Mouse (Mus musculus) liver, embryonic 11.5 days (tissue): ENCODE results near the gene Hpca. TPM values are rescaled to one million over a fixed set of nuclear protein-coding genes. Genes with fewer than 3 reads are reported as not detected.

Source experiments
- ATAC-seq: fragments of 200-750 bp; cut with Nextera tagmentation; replicated peaks from 2 replicates; pipeline ENCODE4 v1.8.0; 2017; ENCODE audit warnings: moderate number of reproducible peaks, mild to moderate bottlenecking, moderate TSS enrichment, moderate library complexity; ENCODE audit not compliant: low FRiP score
- DNase-seq: peaks from one replicate; pipeline ENCODE4 v3.0.0-alpha.2; 2017; ENCODE audit warnings: low spot score
- H3K27ac ChIP-seq: fragments of 300-500 bp; sonication (generic); 2 replicates; pipeline ENCODE4 v1.5.1; 2014; ENCODE audit warnings: mild to moderate bottlenecking, low read depth, low read length, control low read depth
- H3K27me3 ChIP-seq: fragments of 300-500 bp; sonication (generic); replicated peaks from 2 replicates; pipeline ENCODE4 v1.6.1; 2014; ENCODE audit warnings: low read length, mixed read lengths; ENCODE audit not compliant: control insufficient read depth, insufficient read depth
- H3K36me3 ChIP-seq: fragments of 300-500 bp; sonication (generic); 2 replicates; pipeline ENCODE4 v1.6.1; 2014; ENCODE audit warnings: mild to moderate bottlenecking, low read length, moderate library complexity, mixed read lengths; ENCODE audit not compliant: control insufficient read depth, insufficient read depth
- H3K4me1 ChIP-seq: fragments of 300-500 bp; sonication (generic); replicated peaks from 2 replicates; pipeline ENCODE4 v1.6.1; 2014; ENCODE audit warnings: low read length, mixed read lengths; ENCODE audit not compliant: control insufficient read depth, insufficient read depth
- H3K4me2 ChIP-seq: fragments of 300-500 bp; sonication (generic); 2 replicates; pipeline ENCODE4 v1.6.1; 2014; ENCODE audit warnings: mild to moderate bottlenecking, control low read depth, moderate library complexity
- H3K4me3 ChIP-seq: fragments of 300-500 bp; sonication (generic); 2 replicates; pipeline ENCODE4 v1.5.1; 2014; ENCODE audit warnings: low read depth, low read length, control low read depth
- H3K9ac ChIP-seq: fragments of 300-500 bp; sonication (generic); 2 replicates; pipeline ENCODE4 v1.6.1; 2014; ENCODE audit warnings: low read depth, low read length, control low read depth
- H3K9me3 ChIP-seq: fragments of 300-500 bp; sonication (generic); 2 replicates; pipeline ENCODE4 v1.6.1; 2016; ENCODE audit warnings: low read length, inconsistent platforms, mixed read lengths; ENCODE audit not compliant: control insufficient read depth
- WGBS: fragments of 180-500 bp; shearing (Covaris S2); extraction: QIAGEN DNeasy Blood & Tissue Kit; methylation state at CpG from one replicate; pipeline ENCODE4 v1.1.7; 2014; 5-methylcytosine and 5-hydroxymethylcytosine counted together
- polyA plus RNA-seq: library from polyadenylated mRNA; unstranded; fragments of >200 nt; fragmentation: Nextera tagmentation; extraction: Ambion mirVana; gene quantifications from 2 replicates; pipeline ENCODE4 v1.2.1, GENCODE M21; 2014

Hpca gene
- polyA plus RNA-seq, 1 experiment from 2014 or later, result 4.4 TPM

DNA sequence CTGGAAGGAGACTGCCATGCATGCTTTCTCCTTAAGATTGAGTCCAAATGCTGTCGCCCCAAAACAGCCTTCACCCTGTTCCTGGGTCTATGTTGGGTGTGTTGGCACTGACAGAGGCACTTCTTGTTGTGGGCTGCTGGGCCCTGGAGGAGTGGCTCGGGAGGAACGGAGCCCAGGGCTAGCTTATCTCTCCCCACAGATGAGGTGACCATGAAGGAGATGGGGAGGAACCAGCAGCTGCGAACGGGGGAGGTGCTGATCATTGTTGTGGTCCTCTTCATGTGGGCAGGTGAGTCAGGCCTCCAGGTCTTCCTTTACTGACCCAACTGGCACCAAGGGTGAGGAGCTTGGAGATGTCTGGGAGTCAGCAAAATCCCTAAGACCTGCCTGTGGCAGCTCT, 17.8 kb upstream of the Hpca start:
- H3K9ac ChIP-seq, result 0 out of 2 replicates have a peak overlapping the region, but pooled peaks have one; percentile 3
- ATAC-seq (peak; percentile 86), DNase-seq (no peak)
- peak overlapping the region; percentile 53; the same call in 1 of the 2 replicates for H3K27ac ChIP-seq
- H3K4me2 ChIP-seq, result peak overlapping the region; percentile 41
- 38% methylated on average over 5 of the region's 5 CpGs for WGBS
- no peaks in the 10 kb centered on the region for H3K9me3 ChIP-seq
- H3K4me3 ChIP-seq, result no peak overlapping the region
- no peaks in the 10 kb centered on the region for H3K36me3 ChIP-seq
- H3K27me3 ChIP-seq, result peaks cover 39% of the 10 kb centered on the region
- H3K4me1 ChIP-seq, result peaks cover 47% of the 10 kb centered on the region

DNA sequence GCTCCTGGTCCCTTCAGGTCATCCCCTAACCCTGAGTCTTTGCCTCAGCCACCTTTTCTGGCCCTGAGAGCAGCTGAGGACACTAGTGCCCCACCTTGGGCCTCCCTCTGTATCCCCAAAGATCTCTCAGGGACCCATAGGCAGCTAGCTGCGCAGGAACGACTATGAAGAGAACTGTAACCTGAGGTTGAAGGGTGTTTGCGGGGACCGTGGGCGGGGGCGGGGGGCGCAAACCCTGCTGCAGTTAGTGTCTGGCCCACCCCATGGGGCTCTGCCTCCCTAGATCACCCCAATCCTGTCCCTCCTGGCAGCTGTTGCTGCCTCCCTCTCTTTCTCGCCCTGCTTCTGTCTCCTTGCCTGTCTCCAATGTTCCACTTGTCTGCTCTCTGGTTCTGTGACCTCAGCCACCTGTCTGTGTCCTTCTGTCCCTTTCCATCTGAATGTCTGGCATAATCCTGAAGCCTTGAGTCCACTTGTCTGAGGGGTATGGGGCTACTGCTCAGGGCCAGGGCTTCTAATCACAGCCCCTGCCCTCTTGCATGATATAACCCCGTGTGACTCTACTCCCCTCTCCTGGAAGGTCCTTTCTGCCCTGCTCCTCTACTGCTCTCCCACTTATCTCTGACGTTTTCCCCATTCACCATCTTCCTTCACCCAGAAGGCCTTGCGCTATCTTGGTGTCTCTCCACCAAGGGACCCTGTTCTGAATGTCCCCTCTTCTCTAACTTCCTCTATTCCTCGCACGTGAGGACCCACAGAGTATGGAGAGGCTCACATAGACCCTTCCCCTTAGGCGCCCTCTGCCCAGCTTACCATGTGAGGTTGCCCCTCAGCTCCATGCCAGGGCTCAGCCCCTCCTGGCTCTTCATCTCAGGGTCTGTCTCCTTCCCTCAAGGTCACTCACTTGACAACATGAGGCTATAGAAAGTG, 15.8 kb upstream of the Hpca start:
- peak overlapping the region; percentile 59 for H3K4me3 ChIP-seq
- H3K4me1 ChIP-seq, result peaks cover 47% of the 10 kb centered on the region
- H3K27ac ChIP-seq, result no peak overlapping the region
- no peak overlapping the region; the same call in 1 of the 2 replicates for H3K9ac ChIP-seq
- H3K9me3 ChIP-seq, result no peaks in the 10 kb centered on the region
- WGBS, result 36% methylated on average over 14 of the region's 14 CpGs
- peaks cover 39% of the 10 kb centered on the region for H3K27me3 ChIP-seq
- ATAC-seq (no peak), DNase-seq (no peak)
- H3K36me3 ChIP-seq, result no peaks in the 10 kb centered on the region
- peak overlapping the region; percentile 83 for H3K4me2 ChIP-seq

DNA sequence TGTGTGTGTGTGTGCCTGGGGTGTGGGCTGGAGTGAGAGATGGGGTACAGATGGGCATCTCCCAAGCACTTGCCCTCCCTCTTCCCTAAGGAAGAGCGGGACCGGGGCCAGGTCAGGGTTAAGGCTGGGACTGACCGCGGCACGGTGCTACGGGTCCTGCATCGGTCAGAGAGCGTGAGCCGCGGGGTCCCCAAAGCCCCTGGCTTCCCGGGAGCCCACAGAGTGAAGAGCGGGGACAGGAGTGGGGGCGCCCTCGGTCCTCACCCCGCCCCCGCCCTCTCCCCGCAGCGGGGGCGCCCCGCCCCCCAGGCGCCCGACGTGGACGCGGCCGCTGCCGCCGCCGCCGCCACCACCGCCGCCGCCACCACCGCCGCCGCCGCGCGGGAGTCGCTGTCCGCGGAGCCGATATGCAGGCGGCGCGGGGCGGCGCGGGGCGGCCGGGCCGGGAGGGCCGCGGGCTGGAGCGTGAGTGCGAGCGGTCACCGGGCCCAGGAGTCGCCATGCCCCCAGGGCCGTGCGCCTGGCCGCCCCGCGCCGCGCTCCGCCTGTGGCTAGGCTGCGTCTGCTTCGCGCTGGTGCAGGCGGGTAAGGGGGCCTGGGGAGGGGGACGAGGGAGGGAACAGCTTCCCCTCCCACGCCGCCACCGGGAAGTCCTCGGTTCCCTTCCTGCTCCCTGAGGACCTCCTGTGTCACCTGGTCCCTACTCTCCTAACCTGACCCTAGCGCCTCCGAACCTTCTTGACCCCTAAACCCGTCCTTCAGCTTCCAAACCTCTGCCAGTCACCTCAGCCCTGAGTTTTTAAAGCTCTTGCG, 14.9 kb upstream of the Hpca start, which contains the start of gene Fndc5:
TSS of gene Fndc5 (plus strand) at position 421 of the 813 bp plus-strand sequence.
- peaks cover 42% of the 10 kb centered on the region for H3K4me1 ChIP-seq
- no peak within 1 kb of the TSS for H3K27ac ChIP-seq
- WGBS, result 2% methylated on average over 57 of the region's 80 CpGs
- peak within 1 kb of the TSS; percentile 83 for H3K4me2 ChIP-seq
- H3K36me3 ChIP-seq, result no peaks in the 10 kb centered on the region
- H3K9ac ChIP-seq, result peak within 1 kb of the TSS; percentile 55
- H3K27me3 ChIP-seq, result peaks cover 39% of the 10 kb centered on the region
- no peaks in the 10 kb centered on the region for H3K9me3 ChIP-seq
- ATAC-seq, result no peak
- no peak for DNase-seq
- peak within 1 kb of the TSS; percentile 59 for H3K4me3 ChIP-seq

DNA sequence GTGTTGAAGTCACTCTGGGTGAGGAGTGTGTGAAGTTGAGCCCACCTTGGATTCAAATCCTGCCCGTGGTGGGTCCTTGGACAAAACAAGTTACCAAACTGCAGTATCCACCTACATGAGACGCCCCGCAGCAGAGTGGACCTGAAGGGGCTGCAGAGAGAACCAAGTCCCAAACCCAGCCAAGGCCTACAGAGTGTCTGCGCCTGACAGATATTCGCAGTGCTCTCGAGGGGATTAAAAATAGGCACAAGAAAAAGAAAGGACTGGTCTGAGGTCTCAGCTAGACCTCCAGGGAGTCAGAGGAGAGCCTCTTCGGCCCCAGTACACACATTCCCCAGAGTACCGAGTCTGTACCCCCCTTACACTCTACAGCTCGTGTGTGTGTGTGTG, 14.3 kb upstream of the Hpca start:
- no peak for DNase-seq
- Histone ChIP-seq H3K9me3 (no peaks in the 10 kb centered on the region), H3K4me1 (peaks cover 36% of the 10 kb centered on the region), H3K27ac (no peak overlapping the region), H3K36me3 (no peaks in the 10 kb centered on the region), H3K4me3 (peak overlapping the region; percentile 59), H3K4me2 (peak overlapping the region; percentile 83), H3K27me3 (peaks cover 39% of the 10 kb centered on the region), H3K9ac (no peak overlapping the region)
- ATAC-seq, result no peak
- WGBS, result 28% methylated on average over 9 of the region's 9 CpGs

DNA sequence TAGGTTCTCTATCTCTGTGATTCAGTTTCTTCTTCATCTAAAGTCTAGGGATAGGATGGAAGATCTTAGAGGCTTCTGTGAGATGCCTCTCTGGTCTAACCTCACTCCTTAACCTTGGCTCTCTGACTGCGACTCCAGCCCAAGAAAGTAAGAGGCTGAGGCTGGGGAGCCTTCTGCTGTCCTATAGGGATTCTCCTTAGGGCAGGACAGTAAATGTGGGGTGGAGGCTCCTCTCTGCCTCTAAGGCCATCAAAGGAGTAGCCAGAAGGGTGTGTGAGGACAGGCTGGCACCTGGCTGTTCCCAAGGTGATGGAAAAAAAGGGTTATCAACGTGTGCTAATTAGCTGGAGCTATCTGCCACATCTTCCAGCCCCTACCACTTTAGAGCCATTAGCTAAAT, 13.8 kb upstream of the Hpca start:
- no peak overlapping the region for H3K27ac ChIP-seq
- DNase-seq, result no peak
- WGBS, result 43% methylated on average over 2 of the region's 2 CpGs
- H3K4me2 ChIP-seq, result no peak overlapping the region
- ATAC-seq, result no peak
- H3K4me3 ChIP-seq, result no peak overlapping the region
- peaks cover 34% of the 10 kb centered on the region for H3K4me1 ChIP-seq
- no peak overlapping the region for H3K9ac ChIP-seq
- H3K9me3 ChIP-seq, result no peaks in the 10 kb centered on the region
- no peaks in the 10 kb centered on the region for H3K36me3 ChIP-seq
- peaks cover 39% of the 10 kb centered on the region for H3K27me3 ChIP-seq

DNA sequence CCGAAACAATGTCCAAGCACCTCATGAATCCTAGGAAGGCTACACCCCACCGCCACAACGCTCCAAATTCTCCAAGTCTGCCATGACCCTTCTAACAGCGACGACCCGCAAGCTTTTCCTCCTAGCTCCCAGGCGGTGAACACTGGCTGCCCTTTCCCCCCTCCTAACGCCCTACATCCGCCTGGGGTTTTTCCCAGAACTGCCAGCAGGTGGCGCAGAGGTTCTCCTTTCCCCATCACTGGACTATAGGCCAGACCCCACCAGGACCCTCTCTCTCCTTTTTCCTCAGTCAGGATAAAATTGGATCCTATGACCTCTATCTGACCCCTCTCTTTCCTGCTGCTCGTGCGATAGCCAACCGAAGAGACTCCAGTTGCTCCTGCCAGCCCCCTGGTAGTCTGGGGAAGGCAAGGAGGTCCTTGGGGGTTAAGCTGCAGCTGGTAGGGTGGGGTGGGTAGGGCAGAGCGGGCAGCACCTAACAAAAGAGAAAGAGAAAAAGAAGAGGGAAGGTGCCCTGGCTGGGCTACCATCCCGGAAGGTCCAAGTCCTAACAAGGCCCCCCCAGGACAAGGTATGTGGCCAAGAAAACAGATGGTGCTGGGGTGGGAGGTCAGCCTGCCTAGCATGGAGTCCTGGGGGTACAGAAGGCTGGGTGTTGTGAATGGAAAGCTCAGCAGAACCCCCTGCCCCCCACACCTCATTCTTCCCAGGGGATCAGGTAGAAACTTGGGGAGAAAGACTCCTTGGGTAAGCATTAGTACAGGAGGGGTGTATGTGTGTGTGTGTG, 13.2 kb upstream of the Hpca start:
- peak; percentile 78 for DNase-seq
- H3K9me3 ChIP-seq, result no peaks in the 10 kb centered on the region
- no peak overlapping the region for H3K4me3 ChIP-seq
- H3K4me2 ChIP-seq, result peak overlapping the region; percentile 30
- no peak overlapping the region for H3K9ac ChIP-seq
- 0 out of 2 replicates have a peak, but pooled peaks have one; percentile 35 for ATAC-seq
- peaks cover 31% of the 10 kb centered on the region for H3K4me1 ChIP-seq
- H3K27me3 ChIP-seq, result peaks cover 39% of the 10 kb centered on the region
- WGBS, result 11% methylated on average over 15 of the region's 15 CpGs
- H3K36me3 ChIP-seq, result no peaks in the 10 kb centered on the region
- H3K27ac ChIP-seq, result no peak overlapping the region

DNA sequence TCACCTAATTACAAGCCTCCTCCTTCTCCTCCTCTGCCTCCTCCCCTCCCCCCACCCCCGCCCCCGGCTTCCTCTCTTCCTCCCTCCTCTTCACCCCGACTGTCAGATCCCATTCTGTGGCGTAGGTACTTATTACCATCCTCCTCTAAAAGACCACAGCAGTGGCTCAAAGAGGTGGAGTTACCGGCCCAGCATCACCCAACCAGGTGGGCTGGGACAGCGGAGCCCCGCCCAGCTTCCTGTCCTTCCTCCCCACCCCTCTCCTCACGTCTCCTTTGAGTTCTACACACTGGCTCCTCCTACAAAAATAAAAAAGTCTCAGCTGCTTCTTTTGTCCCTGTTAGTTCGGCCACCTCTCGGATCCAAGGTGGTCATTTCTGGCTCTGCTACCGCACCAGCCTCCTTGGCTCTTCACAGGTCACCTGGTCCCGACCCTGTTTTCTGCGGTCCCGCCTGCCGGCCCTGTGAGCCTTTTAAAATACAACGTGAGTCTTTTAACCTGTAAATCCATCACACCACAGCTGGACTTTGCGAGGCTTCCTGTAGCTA, 9.0 kb upstream of the Hpca start:
- H3K4me1 ChIP-seq, result peaks cover 13% of the 10 kb centered on the region
- no peaks in the 10 kb centered on the region for H3K36me3 ChIP-seq
- H3K27me3 ChIP-seq, result peaks cover 19% of the 10 kb centered on the region
- ATAC-seq, result peak; percentile 49; the same call in 1 of the 2 replicates
- H3K27ac ChIP-seq, result no peak overlapping the region
- DNase-seq, result no peak
- H3K9me3 ChIP-seq, result no peaks in the 10 kb centered on the region
- whole genome bisulfite sequencing, result 6% methylated on average over 17 of the region's 17 CpGs
- no peak overlapping the region for H3K9ac ChIP-seq
- H3K4me3 ChIP-seq, result peak overlapping the region; percentile 25
- peak overlapping the region; percentile 55 for H3K4me2 ChIP-seq

DNA sequence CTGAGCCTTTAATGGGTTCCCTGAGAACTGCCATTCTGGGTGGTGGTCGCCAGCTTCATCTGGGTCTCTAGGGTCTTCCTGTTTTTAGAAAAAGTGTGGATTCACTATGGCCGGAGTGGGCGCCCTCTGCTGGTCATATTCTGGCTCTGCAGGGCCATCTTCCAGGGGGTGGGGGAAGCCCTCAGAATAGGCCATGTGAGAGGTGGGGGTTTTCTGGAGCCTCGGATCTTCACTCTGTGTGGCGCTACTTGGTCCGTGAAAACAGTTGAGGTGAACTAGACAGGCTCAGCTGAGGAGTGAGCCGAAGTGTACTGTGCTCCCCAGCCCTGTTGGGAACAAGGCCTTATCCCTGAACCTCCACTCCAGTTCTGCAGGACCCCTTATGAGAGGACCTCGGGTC, 8.3 kb upstream of the Hpca start:
- DNase-seq, result no peak
- H3K4me2 ChIP-seq, result peak overlapping the region; percentile 55
- no peak overlapping the region for H3K27ac ChIP-seq
- ATAC-seq, result peak; percentile 24; the same call in 1 of the 2 replicates
- no peaks in the 10 kb centered on the region for H3K36me3 ChIP-seq
- H3K4me3 ChIP-seq, result peak overlapping the region; percentile 25; the same call in 1 of the 2 replicates
- peaks cover 19% of the 10 kb centered on the region for H3K27me3 ChIP-seq
- peaks cover 20% of the 10 kb centered on the region for H3K4me1 ChIP-seq
- no peak overlapping the region for H3K9ac ChIP-seq
- H3K9me3 ChIP-seq, result no peaks in the 10 kb centered on the region
- 5% methylated on average over 8 of the region's 8 CpGs for WGBS
